15 mouse cellular contexts compared by ENCODE assay signal in genomic region chr7:142949568-142949967, GRCm38 (mm10). TPM values are rescaled to one million over a fixed set of nuclear protein-coding genes. Genes with fewer than 3 reads are reported as not detected.
"Had no signal": no experiment of that assay in that cellular context is flagged by ENCODE, and none has a peak within 500 bp of the region (broad histone marks: within the 10 kb centered on the region; RNA-seq: fewer than 3 reads in every experiment).

No protein-coding gene starts in this region.

- ATAC-seq: lung, postnatal 0 days; midbrain, embryonic 16.5 days had no signal

- H3K4me3 ChIP-seq: kidney, embryonic 15.5 days; limb, embryonic 10.5 days; liver, embryonic 15.5 days; megakaryocyte, embryonic 14.5 days; midbrain, embryonic 12.5 days; neural tube, embryonic 13.5 days had no signal

- H3K9ac ChIP-seq: kidney, embryonic 15.5 days; liver, embryonic 15.5 days; midbrain, embryonic 12.5 days; neural tube, embryonic 13.5 days had no signal

- H3K4me2 ChIP-seq: kidney, embryonic 15.5 days; liver, embryonic 11.5 days; liver, embryonic 15.5 days; midbrain, embryonic 12.5 days; neural tube, embryonic 13.5 days had no signal

- H3K27me3 ChIP-seq: kidney, embryonic 15.5 days; neural tube, embryonic 13.5 days had no signal

- H3K36me3 ChIP-seq: kidney, embryonic 15.5 days; limb, embryonic 10.5 days; liver, embryonic 15.5 days; midbrain, embryonic 12.5 days; neural tube, embryonic 13.5 days had no signal

- DNase-seq: kidney, postnatal 14 days; lung, adult 2 months; lung, postnatal 36 days; thymus, adult 18-20 months; thymus, postnatal 14 days had no signal

- H3K9me3 ChIP-seq: kidney, embryonic 15.5 days; limb, embryonic 10.5 days; liver, embryonic 15.5 days; midbrain, embryonic 12.5 days; neural tube, embryonic 13.5 days had no signal

- H3K27ac ChIP-seq: kidney, embryonic 15.5 days; limb, embryonic 10.5 days; liver, embryonic 15.5 days; midbrain, embryonic 12.5 days; neural tube, embryonic 13.5 days had no signal

- H3K4me1 ChIP-seq: limb, embryonic 10.5 days; liver, embryonic 15.5 days; megakaryocyte, embryonic 14.5 days; midbrain, embryonic 12.5 days; neural tube, embryonic 13.5 days had no signal

RNA-seq across cellular contexts. Expression of gene Ascl2, which starts 19.5 kb away (rescaled TPM):
- total RNA-seq: left cerebral cortex, adult 18-20 months had no signal
